Mouse (Mus musculus): ENCODE data around the gene Mtf1. TPM values are rescaled to one million over a fixed set of nuclear protein-coding genes. Genes with fewer than 3 reads are reported as not detected.

The Mtf1 gene
- polyA plus RNA-seq, 1 experiment, result 14.9 TPM

GRCm38 (mm10) chr4:124894508-124895428 lies 92.9 kb downstream of the Mtf1 start:
- WGBS, result 1% methylated on average over 83 of the region's 83 CpGs
- H3K4me3 ChIP-seq (replicated peaks; ENCODE audit: insufficient read depth, low read depth, low read length), result peak overlapping the region; percentile 81
- H3K27me3 ChIP-seq (ENCODE audit: control insufficient read depth, insufficient read depth, low read length), result no peaks in the 10 kb centered on the region
- H3K27ac ChIP-seq (ENCODE audit: insufficient read depth, low read length), result peak overlapping the region; percentile 45
- peak; percentile 20; the same call in 1 of the 2 replicates for TF ChIP-seq CTCF (IDR thresholded peaks at IDR 0.05; ENCODE audit: borderline replicate concordance, insufficient read depth, low read depth, low read length)
- TF ChIP-seq POLR2A (IDR thresholded peaks at IDR 0.05; ENCODE audit: borderline replicate concordance, insufficient read depth, low read length), result peak; percentile 48
- peak; percentile 83 to 86 for DNase-seq
- H3K4me1 ChIP-seq (ENCODE audit: control insufficient read depth, insufficient read depth, low read length), result no peaks in the 10 kb centered on the region

DNA sequence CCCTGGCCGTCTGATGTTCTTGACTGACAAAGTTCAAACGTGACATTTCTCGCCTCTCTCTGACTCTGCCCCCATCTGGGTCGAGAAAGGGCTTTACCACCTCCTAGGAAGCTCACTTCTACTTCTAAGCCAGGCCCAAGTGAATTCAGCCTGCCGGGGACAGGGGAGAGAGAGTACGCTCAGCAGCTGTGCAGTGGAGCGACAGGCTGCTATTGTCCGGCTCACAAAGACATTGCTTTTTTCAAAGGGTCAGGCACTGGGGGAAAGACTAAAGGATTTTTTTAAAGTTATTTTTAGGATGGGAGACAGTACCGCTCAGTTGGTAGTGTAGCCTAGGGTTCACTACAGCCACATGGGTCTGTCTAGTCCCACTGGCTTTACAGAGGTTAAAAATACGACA lies 96.5 kb downstream of the Mtf1 start:
- TF ChIP-seq CTCF (IDR thresholded peaks at IDR 0.05; ENCODE audit: borderline replicate concordance, insufficient read depth, low read depth, low read length), result no peak
- no peaks in the 10 kb centered on the region for H3K27me3 ChIP-seq (ENCODE audit: control insufficient read depth, insufficient read depth, low read length)
- no peak overlapping the region for H3K4me3 ChIP-seq (replicated peaks; ENCODE audit: insufficient read depth, low read depth, low read length)
- H3K4me1 ChIP-seq (ENCODE audit: control insufficient read depth, insufficient read depth, low read length), result peaks cover 2% of the 10 kb centered on the region; the same call in 1 of the 2 replicates
- 46% methylated on average over 10 of the region's 10 CpGs for WGBS
- DNase-seq, result no peak
- H3K27ac ChIP-seq (ENCODE audit: insufficient read depth, low read length), result no peak overlapping the region

Other genes starting within 250 kb of the Mtf1 start
- not detected in 2 replicates for gene 3100002H09Rik, start 191.3 kb upstream of the Mtf1 start, polyA plus RNA-seq (2012; rRNA removed)
- gene Pou3f1, start 145.3 kb upstream of the Mtf1 start, polyA plus RNA-seq (2012; rRNA removed), result 2.3 and 3.3 TPM in 2 replicates
- gene Utp11, start 108.5 kb upstream of the Mtf1 start, polyA plus RNA-seq (2012; rRNA removed), result 19.2 and 19.4 TPM in 2 replicates
- 1.4 and 1.6 TPM in 2 replicates for gene Fhl3, start 101.4 kb upstream of the Mtf1 start, polyA plus RNA-seq (2012; rRNA removed)
- 40.5 and 45.2 TPM in 2 replicates for gene Sf3a3, start 87.3 kb upstream of the Mtf1 start, polyA plus RNA-seq (2012; rRNA removed)
- gene Inpp5b, start 60.3 kb upstream of the Mtf1 start, polyA plus RNA-seq (2012; rRNA removed), result 92.4 and 102 TPM in 2 replicates
- gene Yrdc, start 48.6 kb downstream of the Mtf1 start, polyA plus RNA-seq (2012; rRNA removed), result 42.1 and 52.5 TPM in 2 replicates
- gene 1110065P20Rik, start 49.1 kb downstream of the Mtf1 start, polyA plus RNA-seq (2012; rRNA removed), result 85.5 and 85.8 TPM in 2 replicates
- gene Maneal, start 60.1 kb downstream of the Mtf1 start, polyA plus RNA-seq (2012; rRNA removed), result 71.9 and 72.6 TPM in 2 replicates
- 22.3 and 29.4 TPM in 2 replicates for gene Epha10, start 78.8 kb downstream of the Mtf1 start, polyA plus RNA-seq (2012; rRNA removed)
- gene 9930104L06Rik, start 134.9 kb downstream of the Mtf1 start, polyA plus RNA-seq (2012; rRNA removed), result 24.0 TPM in 2 replicates
- 1.2 TPM in 2 replicates for gene Cdca8, start 137.2 kb downstream of the Mtf1 start, polyA plus RNA-seq (2012; rRNA removed)
- gene Rspo1, start 184.3 kb downstream of the Mtf1 start, polyA plus RNA-seq (2012; rRNA removed), result 0.72 and 0.93 TPM in 2 replicates
- gene Gnl2, start 214.5 kb downstream of the Mtf1 start, polyA plus RNA-seq (2012; rRNA removed), result 84.6 and 85.4 TPM in 2 replicates

Data from cerebellum, adult 2 months (tissue).